7 mouse cellular contexts compared by ENCODE assay signal in genomic region chr5:36946445-36946844, GRCm38 (mm10). TPM values are rescaled to one million over a fixed set of nuclear protein-coding genes. Genes with fewer than 3 reads are reported as not detected.
A peak's percentile ranks its signal among the peaks of the same experiment; 100 is the strongest.
DNase-seq lines count a peak whose midpoint lies in the region; ATAC-seq and TF ChIP-seq lines count a peak whose summit lies in the region.

No protein-coding gene starts in this region.

- H3K9ac ChIP-seq in forebrain, embryonic 14.5 days (ENCODE audit: low read length): no peak overlapping the region
- no peak overlapping the region for H3K9ac ChIP-seq in lung, embryonic 14.5 days

- H3K27me3 ChIP-seq in forebrain, embryonic 14.5 days (replicated peaks; ENCODE audit: control insufficient read depth, insufficient read depth, low read length): peaks cover 21% of the 10 kb centered on the region; the same call in 1 of the 2 replicates
- H3K27me3 ChIP-seq in lung, embryonic 14.5 days (ENCODE audit: insufficient read depth, low read length): no peaks in the 10 kb centered on the region
- H3K27me3 ChIP-seq in small intestine, adult 2 months (ENCODE audit: control insufficient read depth, insufficient read depth, low read length): no peaks in the 10 kb centered on the region

- H3K36me3 ChIP-seq in forebrain, embryonic 14.5 days (ENCODE audit: control insufficient read depth, insufficient read depth, low read length): no peaks in the 10 kb centered on the region
- H3K36me3 ChIP-seq in lung, embryonic 14.5 days (ENCODE audit: insufficient read depth): no peaks in the 10 kb centered on the region
- H3K36me3 ChIP-seq in small intestine, adult 2 months (ENCODE audit: control insufficient read depth, insufficient read depth, low read length): no peaks in the 10 kb centered on the region

- peak; percentile 66 to 76 for DNase-seq in left cerebral cortex, postnatal 14 days (ENCODE audit: low spot score in 2 of 2)
- no peak for DNase-seq in left cerebral cortex, postnatal 36 days (ENCODE audit: low spot score in 2 of 2)
- DNase-seq in NIH3T3 (ENCODE audit: low read depth): peak; percentile 84
- DNase-seq in c-Kit-positive CD71-negative TER-119-negative erythroid progenitor cells, embryonic 14.5 days (ENCODE audit: low read depth): peak; percentile 39
- DNase-seq in forebrain, embryonic 14.5 days (ENCODE audit: low spot score): peak; percentile 89
- peak; percentile 82 for DNase-seq in lung, embryonic 14.5 days

- no peaks in the 10 kb centered on the region for H3K9me3 ChIP-seq in forebrain, embryonic 14.5 days (replicated peaks; ENCODE audit: control insufficient read depth, low read length)
- H3K9me3 ChIP-seq in lung, embryonic 14.5 days (ENCODE audit: low read depth, low read length): no peaks in the 10 kb centered on the region

- no peak overlapping the region for H3K4me3 ChIP-seq in forebrain, embryonic 14.5 days (ENCODE audit: low read depth, low read length)
- no peak overlapping the region for H3K4me3 ChIP-seq in lung, embryonic 14.5 days (ENCODE audit: low read depth, low read length)
- no peak overlapping the region for H3K4me3 ChIP-seq in small intestine, adult 2 months (ENCODE audit: low read depth, low read length)

- peak; percentile 30; the same call in 1 of the 2 replicates for ATAC-seq in forebrain, embryonic 14.5 days
- no peak for ATAC-seq in lung, embryonic 14.5 days (ENCODE audit: insufficient read depth)

- intact Hi-C loops in left cerebral cortex, postnatal 14 days (cut with DNase I): no loop called here
- intact Hi-C loops in left cerebral cortex, postnatal 36 days (cut with DNase I): loop anchor here (5.0 kb wide), 1 partner anchor 109 kb away; no protein-coding TSS in a partner anchor

- no peak overlapping the region for H3K27ac ChIP-seq in forebrain, embryonic 14.5 days (ENCODE audit: low read depth, low read length)
- no peak overlapping the region for H3K27ac ChIP-seq in lung, embryonic 14.5 days (ENCODE audit: low read depth)
- H3K27ac ChIP-seq in small intestine, adult 2 months (ENCODE audit: insufficient read depth, low read depth, low read length): no peak overlapping the region

- 1% methylated on average over 5 of the region's 5 CpGs for WGBS in forebrain, embryonic 14.5 days
- 20% methylated on average over 5 of the region's 5 CpGs for WGBS in lung, embryonic 14.5 days
- 5% methylated on average over 5 of the region's 5 CpGs for WGBS in small intestine, adult 2 months

- peaks cover 12% of the 10 kb centered on the region for H3K4me1 ChIP-seq in forebrain, embryonic 14.5 days (ENCODE audit: control insufficient read depth, insufficient read depth, low read length)
- no peaks in the 10 kb centered on the region for H3K4me1 ChIP-seq in lung, embryonic 14.5 days (ENCODE audit: insufficient read depth)
- H3K4me1 ChIP-seq in small intestine, adult 2 months (ENCODE audit: control insufficient read depth, insufficient read depth, insufficient read length, low read length): no peaks in the 10 kb centered on the region

- H3K4me2 ChIP-seq in forebrain, embryonic 14.5 days (ENCODE audit: low read length): no peak overlapping the region
- H3K4me2 ChIP-seq in lung, embryonic 14.5 days: no peak overlapping the region

- no peak for TF ChIP-seq POLR2A in small intestine, adult 2 months (IDR thresholded peaks at IDR 0.05; ENCODE audit: low read depth, low read length)

- TF ChIP-seq CTCF in lung, embryonic 14.5 days (IDR thresholded peaks at IDR 0.05; ENCODE audit: low read depth): peak; percentile 94
- TF ChIP-seq CTCF in small intestine, adult 2 months (IDR thresholded peaks at IDR 0.05; ENCODE audit: extremely low read depth, insufficient read length, insufficient replicate concordance, low read depth, low read length): peak; percentile 89; the same call in 1 of the 2 replicates

RNA-seq across cellular contexts. Expression of gene Wfs1, which starts 42.6 kb away (rescaled TPM):
- 100 to 1,000 TPM in 1 of 2 experiments, 10 to 100 TPM in 1; 94.8 to 121 TPM for total RNA-seq in left cerebral cortex, postnatal 14 days (2021)
- total RNA-seq in left cerebral cortex, postnatal 36 days (2021): 100 to 1,000 TPM; 123 to 148 TPM
- polyA plus RNA-seq in forebrain, embryonic 14.5 days (2014; fragmentation: Nextera tagmentation; extraction: Ambion mirVana): 3.7 and 6.3 TPM in 2 replicates
- 9.9 and 10.3 TPM in 2 replicates for polyA plus RNA-seq in lung, embryonic 14.5 days (2014; fragmentation: Nextera tagmentation; extraction: Ambion mirVana)
- 16.7 and 23.5 TPM in 2 replicates for polyA plus RNA-seq in small intestine, adult 2 months (2012; rRNA removed)

Comparison
In these comparisons a context has a peak if more than half of its experiments do, and no peak if none do; other contexts are left out.
1. DNase-seq: peak in left cerebral cortex, postnatal 14 days (2 of 2), NIH3T3 (single experiment), c-Kit-positive CD71-negative TER-119-negative erythroid progenitor cells, embryonic 14.5 days (single experiment), forebrain, embryonic 14.5 days (single experiment) and lung, embryonic 14.5 days (single experiment); none in left cerebral cortex, postnatal 36 days (0 of 2).